In the genomic region with DNA sequence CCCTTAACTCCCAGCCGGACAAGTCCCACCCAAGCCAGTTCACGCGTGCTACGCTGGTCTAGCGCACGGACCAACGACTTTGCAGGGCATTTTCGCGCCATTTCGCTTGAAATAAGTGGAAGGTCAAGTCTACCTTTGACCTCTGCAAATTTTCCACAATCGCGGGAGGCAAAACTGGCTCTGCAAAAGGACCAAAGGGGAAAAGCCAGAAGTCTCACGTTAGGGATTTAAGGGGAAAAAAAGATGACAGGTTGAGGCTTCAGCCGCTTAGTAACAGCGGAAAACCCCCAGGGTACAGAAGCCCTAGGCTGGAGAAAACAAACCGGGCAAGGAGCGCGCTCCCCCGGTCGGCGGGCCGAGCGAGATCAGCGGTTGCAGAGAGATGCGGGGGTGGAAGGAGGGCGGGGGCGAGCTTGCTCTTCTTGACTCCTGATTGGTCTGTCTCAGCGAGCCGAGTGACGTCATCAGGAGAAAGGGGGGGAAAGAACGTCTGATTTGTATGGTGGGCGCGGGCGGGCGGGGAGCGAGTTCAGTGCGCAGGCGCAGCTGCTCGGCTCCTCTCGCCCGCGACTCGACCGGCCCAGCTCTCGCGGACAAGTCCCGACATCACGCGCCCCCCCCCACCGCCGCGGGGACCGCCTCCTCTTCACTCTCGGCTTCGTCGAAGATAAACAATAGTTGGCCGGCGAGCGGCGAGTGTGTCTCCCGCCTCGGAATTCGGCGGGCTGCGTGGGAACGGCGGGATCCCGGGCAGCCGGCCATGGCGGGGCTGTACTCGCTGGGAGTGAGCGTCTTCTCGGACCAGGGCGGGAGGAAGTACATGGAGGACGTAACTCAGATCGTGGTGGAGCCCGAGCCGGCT, we compare ENCODE assay signal across 8 mouse cellular contexts. TPM values are rescaled to one million over a fixed set of nuclear protein-coding genes. Genes with fewer than 3 reads are reported as not detected.
DNase-seq lines count a peak whose midpoint lies in the region; ATAC-seq and TF ChIP-seq lines count a peak whose summit lies in the region.

A gene (plus strand): TSS at position 532 of the 862 bp plus-strand sequence.

- peak within 1 kb of the TSS; percentile 91 for H3K27ac ChIP-seq in embryonic facial prominence, embryonic 13.5 days
- peak within 1 kb of the TSS; percentile 94 for H3K27ac ChIP-seq in kidney, adult 2 months (ENCODE audit: insufficient read depth, low read depth, low read length)
- peak within 1 kb of the TSS; percentile 89 for H3K27ac ChIP-seq in limb, embryonic 12.5 days
- H3K27ac ChIP-seq in midbrain, embryonic 15.5 days = peak within 1 kb of the TSS; percentile 90
- H3K27ac ChIP-seq in spleen, adult 2 months (ENCODE audit: insufficient read depth, low read length) = peak within 1 kb of the TSS; percentile 96

- H3K36me3 ChIP-seq in embryonic facial prominence, embryonic 13.5 days = peaks cover 11% of the 10 kb centered on the region
- no peaks in the 10 kb centered on the region for H3K36me3 ChIP-seq in kidney, adult 2 months (ENCODE audit: control insufficient read depth, insufficient read depth, low read length)
- H3K36me3 ChIP-seq in limb, embryonic 12.5 days = peaks cover 11% of the 10 kb centered on the region
- no peaks in the 10 kb centered on the region for H3K36me3 ChIP-seq in midbrain, embryonic 15.5 days (replicated peaks)
- no peaks in the 10 kb centered on the region for H3K36me3 ChIP-seq in spleen, adult 2 months (ENCODE audit: control insufficient read depth, insufficient read depth, low read length)

- no peak for TF ChIP-seq CTCF in kidney, adult 2 months (conservative IDR thresholded peaks at IDR 0.05; ENCODE audit: insufficient read depth, insufficient read length, low read depth, low read length)
- TF ChIP-seq CTCF in spleen, adult 2 months (IDR thresholded peaks at IDR 0.05; ENCODE audit: extremely low read depth, insufficient read depth, insufficient read length, insufficient replicate concordance) = no peak

- no peaks in the 10 kb centered on the region for H3K27me3 ChIP-seq in embryonic facial prominence, embryonic 13.5 days
- no peaks in the 10 kb centered on the region for H3K27me3 ChIP-seq in kidney, adult 2 months (replicated peaks; ENCODE audit: control insufficient read depth, insufficient read depth, low read length)
- H3K27me3 ChIP-seq in limb, embryonic 12.5 days = no peaks in the 10 kb centered on the region
- H3K27me3 ChIP-seq in midbrain, embryonic 15.5 days (replicated peaks) = no peaks in the 10 kb centered on the region
- H3K27me3 ChIP-seq in spleen, adult 2 months (ENCODE audit: control insufficient read depth, insufficient read depth, low read length) = no peaks in the 10 kb centered on the region

- ATAC-seq in embryonic facial prominence, embryonic 13.5 days (ENCODE audit: insufficient number of reproducible peaks, insufficient read depth, low FRiP score, low TSS enrichment, low read depth) = peak; percentile 93
- peak; percentile 83 for ATAC-seq in limb, embryonic 12.5 days (ENCODE audit: insufficient number of reproducible peaks, insufficient read depth, low FRiP score, low TSS enrichment, low read depth)
- ATAC-seq in midbrain, embryonic 15.5 days (replicated peaks) = peak; percentile 95

- H3K4me1 ChIP-seq in embryonic facial prominence, embryonic 13.5 days = peaks cover 15% of the 10 kb centered on the region
- H3K4me1 ChIP-seq in kidney, adult 2 months (ENCODE audit: control insufficient read depth, insufficient read depth, low read length) = peaks cover 11% of the 10 kb centered on the region
- peaks cover 7% of the 10 kb centered on the region for H3K4me1 ChIP-seq in limb, embryonic 12.5 days (replicated peaks)
- peaks cover 31% of the 10 kb centered on the region for H3K4me1 ChIP-seq in midbrain, embryonic 15.5 days
- peaks cover 2% of the 10 kb centered on the region; the same call in 1 of the 2 replicates for H3K4me1 ChIP-seq in spleen, adult 2 months (ENCODE audit: control insufficient read depth, insufficient read depth, insufficient read length)

- peak within 1 kb of the TSS; percentile 97 for H3K9ac ChIP-seq in embryonic facial prominence, embryonic 13.5 days
- peak within 1 kb of the TSS; percentile 91 for H3K9ac ChIP-seq in limb, embryonic 12.5 days (replicated peaks)
- peak within 1 kb of the TSS; percentile 61 for H3K9ac ChIP-seq in midbrain, embryonic 15.5 days

- peak within 1 kb of the TSS; percentile 95 for H3K4me3 ChIP-seq in embryonic facial prominence, embryonic 13.5 days
- peak within 1 kb of the TSS; percentile 89 for H3K4me3 ChIP-seq in kidney, adult 2 months (ENCODE audit: insufficient read depth, low read depth, low read length)
- H3K4me3 ChIP-seq in limb, embryonic 12.5 days (replicated peaks) = peak within 1 kb of the TSS; percentile 97
- peak within 1 kb of the TSS; percentile 69 for H3K4me3 ChIP-seq in midbrain, embryonic 15.5 days
- H3K4me3 ChIP-seq in spleen, adult 2 months (ENCODE audit: extremely low read depth, insufficient read depth, insufficient read length) = peak within 1 kb of the TSS; percentile 87

- peak within 1 kb of the TSS; percentile 78 for H3K4me2 ChIP-seq in embryonic facial prominence, embryonic 13.5 days
- peak within 1 kb of the TSS; percentile 79 for H3K4me2 ChIP-seq in limb, embryonic 12.5 days
- peak within 1 kb of the TSS; percentile 98 for H3K4me2 ChIP-seq in midbrain, embryonic 15.5 days

- peak; percentile 64 for TF ChIP-seq POLR2A in kidney, adult 2 months (IDR thresholded peaks at IDR 0.05; ENCODE audit: low read depth, low read length)
- TF ChIP-seq POLR2A in spleen, adult 2 months (IDR thresholded peaks at IDR 0.05; ENCODE audit: low read depth, low read length) = peak; percentile 64

- no peaks in the 10 kb centered on the region for H3K9me3 ChIP-seq in embryonic facial prominence, embryonic 13.5 days
- no peaks in the 10 kb centered on the region for H3K9me3 ChIP-seq in limb, embryonic 12.5 days
- H3K9me3 ChIP-seq in midbrain, embryonic 15.5 days = no peaks in the 10 kb centered on the region

- WGBS in embryonic facial prominence, embryonic 13.5 days = under 1% methylated on average over 77 of the region's 78 CpGs
- under 1% methylated on average over 78 of the region's 78 CpGs for WGBS in kidney, adult 2 months
- 1% methylated on average over 67 of the region's 78 CpGs for WGBS in limb, embryonic 12.5 days
- under 1% methylated on average over 78 of the region's 78 CpGs for WGBS in midbrain, embryonic 15.5 days
- WGBS in spleen, adult 2 months = under 1% methylated on average over 71 of the region's 78 CpGs

- peak; percentile 96 for DNase-seq in 3134 (ENCODE audit: extremely low read depth, insufficient read length, low spot score)
- peak; percentile 97 to 99 for DNase-seq in adrenal gland, postnatal 36 days
- DNase-seq in heart, adult 18-20 months = peak; percentile 98
- DNase-seq in kidney, adult 2 months = peak; percentile 99
- peak; percentile 96 to 99 for DNase-seq in spleen, adult 2 months (ENCODE audit: low read depth in 1 of 2, low spot score in 2 of 2)

RNA-seq across cellular contexts. Expression of the gene that starts here (rescaled TPM):
- 10 to 100 TPM; 16.2 to 16.6 TPM for total RNA-seq in adrenal gland, postnatal 36 days (2021)
- polyA plus RNA-seq in embryonic facial prominence, embryonic 13.5 days (2015; fragmentation: Nextera tagmentation; extraction: Ambion mirVana) = 17.2 and 19.5 TPM in 2 replicates
- 1 to 10 TPM; 6.0 to 8.7 TPM for total RNA-seq in heart, adult 18-20 months (2021)
- 5.8 and 6.3 TPM in 2 replicates for polyA plus RNA-seq in kidney, adult 2 months (2012; rRNA removed)
- 26.9 and 27.2 TPM in 2 replicates for polyA plus RNA-seq in limb, embryonic 12.5 days (2016; fragmentation: Nextera tagmentation; extraction: Ambion mirVana)
- polyA plus RNA-seq in midbrain, embryonic 15.5 days (2015; fragmentation: Nextera tagmentation; extraction: Ambion mirVana) = 16.9 and 18.1 TPM in 2 replicates
- polyA plus RNA-seq in spleen, adult 2 months (2012; rRNA removed) = 6.1 and 6.7 TPM in 2 replicates

Comparison
In these comparisons a context has a peak if more than half of its experiments do, and no peak if none do; other contexts are left out.
1. Peak in every context shown above with its lines: DNase-seq, ATAC-seq, H3K4me3 ChIP-seq and H3K27ac ChIP-seq.